Mouse (Mus musculus) limb, embryonic 11.5 days (tissue): ENCODE data around the gene Rundc1. TPM values are rescaled to one million over a fixed set of nuclear protein-coding genes. Genes with fewer than 3 reads are reported as not detected.
A peak's percentile ranks its signal among the peaks of the same experiment; 100 is the strongest.
"Not testable (repeated sequence)": the region's sequence is repeated elsewhere in the genome, so short reads cannot be mapped to it uniquely, and the experiment has no call there.

Experiments
- ATAC-seq: fragments of 200-750 bp; cut with Nextera tagmentation; 2 replicates; pipeline ENCODE4 v1.8.0; 2017; ENCODE audit warnings: low read depth; ENCODE audit not compliant: insufficient number of reproducible peaks, low FRiP score, low TSS enrichment
- DNase-seq: peaks from one replicate; pipeline ENCODE4 v3.0.0-alpha.2; 2015; ENCODE audit warnings: low spot score
- H3K27ac ChIP-seq: fragments of 300-500 bp; sonication (generic); replicated peaks from 2 replicates; pipeline ENCODE4 v1.5.1; 2014; ENCODE audit warnings: low read depth, mild to moderate bottlenecking, low read length
- H3K27me3 ChIP-seq: fragments of 300-500 bp; sonication (generic); 2 replicates; pipeline ENCODE4 v1.6.1; 2014; ENCODE audit warnings: mild to moderate bottlenecking, low read length, mixed read lengths; ENCODE audit not compliant: control insufficient read depth, insufficient read depth
- H3K36me3 ChIP-seq: fragments of 300-500 bp; sonication (generic); 2 replicates; pipeline ENCODE4 v1.6.1; 2014; ENCODE audit warnings: mild to moderate bottlenecking, low read length, moderate library complexity, mixed read lengths; ENCODE audit not compliant: control insufficient read depth, insufficient read depth
- H3K4me1 ChIP-seq: fragments of 300-500 bp; sonication (generic); 2 replicates; pipeline ENCODE4 v1.6.1; 2014; ENCODE audit warnings: low read length, mixed read lengths; ENCODE audit not compliant: control insufficient read depth, insufficient read depth
- H3K4me2 ChIP-seq: fragments of 300-500 bp; sonication (generic); 2 replicates; pipeline ENCODE4 v1.6.1; 2014; ENCODE audit warnings: low read depth, mild to moderate bottlenecking, moderate library complexity; ENCODE audit not compliant: severe bottlenecking
- H3K4me3 ChIP-seq: fragments of 300-500 bp; sonication (generic); 2 replicates; pipeline ENCODE4 v1.5.1; 2014; ENCODE audit warnings: low read depth, low read length
- H3K9ac ChIP-seq: fragments of 300-500 bp; sonication (generic); 2 replicates; pipeline ENCODE4 v1.6.1; 2014; ENCODE audit warnings: mild to moderate bottlenecking, low read length
- H3K9me3 ChIP-seq: fragments of 300-500 bp; sonication (generic); 2 replicates; pipeline ENCODE4 v1.6.1; 2016; ENCODE audit warnings: low read length; ENCODE audit not compliant: control insufficient read depth
- WGBS: fragments of 180-500 bp; shearing (Covaris S2); extraction: QIAGEN DNeasy Blood & Tissue Kit; methylation state at CpG from one replicate; pipeline ENCODE4 v1.1.7; 2014; 5-methylcytosine and 5-hydroxymethylcytosine counted together
- polyA plus RNA-seq: library from polyadenylated mRNA; unstranded; fragments of >200 nt; fragmentation: Nextera tagmentation; extraction: Ambion mirVana; gene quantifications from 2 replicates; pipeline ENCODE4 v1.2.1, GENCODE M21; 2014

Gene Rundc1
- polyA plus RNA-seq, 1 experiment from 2014 or later, result 13.3 TPM

DNA sequence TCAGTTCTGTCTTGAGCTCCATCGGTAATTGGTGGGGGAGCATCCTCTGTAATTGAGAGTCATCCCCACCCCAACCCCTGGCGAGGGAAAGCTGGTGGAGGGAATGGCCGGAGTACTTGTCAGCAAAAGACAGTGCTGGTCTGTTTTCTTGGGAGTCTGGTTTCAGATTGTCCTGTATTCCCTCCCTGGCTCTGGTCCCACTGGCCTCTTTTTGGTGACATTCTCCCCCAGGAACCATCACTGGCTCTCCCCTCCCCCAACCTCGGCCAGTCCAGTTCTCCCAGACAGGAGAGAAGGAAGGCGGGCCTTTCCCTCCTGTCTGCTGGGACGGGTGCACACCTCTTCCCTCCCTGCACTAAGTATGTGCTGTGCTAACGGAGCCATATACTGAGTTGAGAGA, 47.5 kb downstream of the Rundc1 start:
- Histone ChIP-seq H3K9me3 (no peaks in the 10 kb centered on the region), H3K4me3 (no peak overlapping the region), H3K36me3 (no peaks in the 10 kb centered on the region), H3K27ac (no peak overlapping the region), H3K4me2 (no peak overlapping the region), H3K9ac (no peak overlapping the region), H3K27me3 (no peaks in the 10 kb centered on the region), H3K4me1 (peaks cover 11% of the 10 kb centered on the region; the same call in 1 of the 2 replicates)
- DNase-seq (no peak), ATAC-seq (no peak)
- 48% methylated on average over 7 of the region's 7 CpGs for WGBS

DNA sequence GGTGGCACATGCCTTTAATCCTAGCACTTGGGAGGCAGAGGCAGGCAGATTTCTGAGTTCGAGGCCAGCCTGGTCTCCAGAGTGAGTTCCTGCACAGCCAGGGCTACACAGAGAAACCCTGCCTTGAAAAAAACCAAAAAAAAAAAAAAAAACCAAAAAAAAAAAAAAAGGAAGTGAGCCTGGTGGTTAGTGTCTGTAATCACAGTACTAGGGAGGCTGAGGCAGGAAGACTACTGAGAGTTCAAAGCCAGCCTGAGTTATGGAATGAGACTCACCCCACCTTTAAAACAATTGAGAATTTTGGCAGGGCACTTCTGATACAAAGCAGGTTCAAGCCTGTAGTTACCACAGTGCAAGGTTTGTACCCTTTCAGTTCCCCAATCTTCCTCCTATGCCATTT, 48.8 kb downstream of the Rundc1 start:
- H3K36me3 ChIP-seq, H3K9me3 ChIP-seq, DNase-seq, H3K4me3 ChIP-seq, H3K9ac ChIP-seq, H3K27ac ChIP-seq, H3K27me3 ChIP-seq, H3K4me1 ChIP-seq, H3K4me2 ChIP-seq, ATAC-seq: not testable (repeated sequence)
- WGBS, result 71% methylated on average over 1 of the region's 1 CpGs

DNA sequence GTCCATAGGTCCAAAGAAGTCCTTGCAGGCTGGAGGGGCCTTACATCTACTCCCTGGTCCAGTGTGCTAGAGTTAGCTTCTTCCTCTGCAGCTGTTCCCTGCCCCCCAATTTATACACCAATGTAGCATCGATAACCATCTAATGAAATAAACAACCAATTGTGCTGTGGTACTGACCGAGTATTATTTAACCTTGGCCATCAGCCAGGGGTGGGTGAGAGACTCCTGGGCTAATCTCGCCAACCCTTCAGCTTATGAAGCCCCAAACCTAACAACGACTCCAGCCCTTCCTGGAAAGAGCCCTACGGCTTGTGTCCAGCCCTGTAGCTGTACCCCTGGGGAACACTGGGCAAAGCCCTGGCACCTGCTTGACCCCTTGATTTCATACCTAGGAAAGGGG, 49.4 kb downstream of the Rundc1 start:
- H3K4me1 ChIP-seq, result no peaks in the 10 kb centered on the region; the same call in 1 of the 2 replicates
- DNase-seq, result no peak

DNA sequence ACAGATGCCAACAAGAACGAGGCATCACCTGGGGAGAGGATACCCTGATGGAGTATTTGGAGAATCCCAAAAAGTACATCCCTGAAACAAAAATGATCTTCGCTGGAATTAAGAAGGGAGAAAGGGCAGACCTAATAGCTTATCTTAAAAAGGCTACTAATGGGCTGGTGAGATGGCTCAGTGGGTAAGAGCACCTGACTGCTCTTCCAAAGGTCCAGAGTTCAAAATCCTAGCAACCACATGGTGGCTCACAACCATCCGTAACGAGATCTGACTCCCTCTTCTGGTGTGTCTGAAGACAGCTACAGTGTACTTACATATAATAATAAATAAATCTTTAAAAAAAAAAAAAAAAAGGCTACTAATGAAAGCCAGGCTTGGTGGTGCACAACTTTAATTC, 51.5 kb downstream of the Rundc1 start:
- not testable (repeated sequence) for H3K4me3 ChIP-seq, H3K9me3 ChIP-seq, H3K9ac ChIP-seq, ATAC-seq, H3K36me3 ChIP-seq, H3K4me2 ChIP-seq, H3K27ac ChIP-seq, DNase-seq, H3K27me3 ChIP-seq, H3K4me1 ChIP-seq
- 88% methylated on average over 4 of the region's 4 CpGs for WGBS

More for the DNA sequence above, 49.4 kb downstream of the Rundc1 start:
- no peak for ATAC-seq
- 87% methylated on average over 5 of the region's 5 CpGs for WGBS
- Histone ChIP-seq H3K4me3 (no peak overlapping the region), H3K9ac (no peak overlapping the region), H3K36me3 (no peaks in the 10 kb centered on the region), H3K27ac (no peak overlapping the region), H3K4me2 (no peak overlapping the region), H3K9me3 (no peaks in the 10 kb centered on the region), H3K27me3 (no peaks in the 10 kb centered on the region)

DNA sequence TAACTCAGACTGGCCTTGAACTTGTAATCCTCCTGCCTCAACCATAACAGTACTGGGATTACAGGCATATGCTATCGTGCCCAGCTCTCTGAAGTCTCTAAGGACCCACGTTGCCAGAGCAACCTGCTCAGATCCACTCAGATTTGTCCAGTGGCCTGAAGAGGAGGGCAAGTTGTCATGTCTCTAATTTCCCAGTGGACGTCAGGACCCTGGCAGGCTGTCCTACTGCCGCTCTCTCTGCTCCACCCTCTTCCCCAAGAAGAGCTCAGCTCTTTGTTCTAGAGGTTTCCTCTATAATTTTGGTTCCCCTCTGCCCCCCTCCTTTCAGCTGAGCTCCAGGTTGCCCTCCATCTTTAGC, 52.3 kb downstream of the Rundc1 start:
- WGBS, result 54% methylated on average over 4 of the region's 4 CpGs
- ATAC-seq, result no peak
- Histone ChIP-seq H3K27me3 (no peaks in the 10 kb centered on the region), H3K9ac (no peak overlapping the region), H3K27ac (no peak overlapping the region), H3K4me1 (no peaks in the 10 kb centered on the region; the same call in 1 of the 2 replicates), H3K9me3 (no peaks in the 10 kb centered on the region), H3K36me3 (no peaks in the 10 kb centered on the region), H3K4me2 (no peak overlapping the region), H3K4me3 (no peak overlapping the region)
- DNase-seq, result no peak

DNA sequence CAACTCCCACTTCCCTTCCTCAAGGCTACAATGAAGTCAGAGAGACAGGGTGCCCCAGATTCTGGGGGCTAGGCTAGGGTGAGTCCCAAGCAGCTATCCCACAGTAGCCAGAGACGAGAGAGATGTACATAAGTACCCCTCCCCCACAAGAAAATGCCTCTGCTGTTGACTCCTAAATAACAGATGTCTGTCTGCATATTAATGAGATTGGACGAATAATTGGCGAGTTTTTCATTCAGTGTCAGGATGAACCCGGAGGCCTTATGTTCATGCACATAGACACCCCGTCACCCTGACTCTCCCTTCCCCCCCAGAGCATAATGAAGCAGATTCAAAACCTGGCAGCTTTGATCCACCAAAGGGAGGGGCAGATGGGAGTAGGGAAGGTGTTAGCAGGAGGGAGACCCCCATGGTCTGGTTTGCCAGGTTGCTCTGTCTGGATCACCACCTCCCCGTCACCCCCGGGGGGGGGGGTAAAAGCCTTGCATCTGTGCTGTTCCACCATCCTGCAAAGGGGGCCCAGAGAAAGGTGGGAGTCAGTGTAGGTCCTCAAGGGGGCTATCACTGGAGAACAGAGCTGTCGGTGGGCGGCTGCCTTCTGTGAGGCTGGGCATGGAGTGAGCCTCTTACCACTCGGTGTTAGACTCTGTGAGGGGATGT, 52.8 kb downstream of the Rundc1 start:
- H3K4me1 ChIP-seq, result no peaks in the 10 kb centered on the region; the same call in 1 of the 2 replicates
- no peaks in the 10 kb centered on the region for H3K27me3 ChIP-seq
- DNase-seq, result no peak
- H3K27ac ChIP-seq, result no peak overlapping the region
- no peak for ATAC-seq
- no peaks in the 10 kb centered on the region for H3K9me3 ChIP-seq
- no peak overlapping the region for H3K4me2 ChIP-seq
- H3K9ac ChIP-seq, result no peak overlapping the region
- H3K4me3 ChIP-seq, result no peak overlapping the region
- WGBS, result 61% methylated on average over 10 of the region's 10 CpGs
- H3K36me3 ChIP-seq, result no peaks in the 10 kb centered on the region

DNA sequence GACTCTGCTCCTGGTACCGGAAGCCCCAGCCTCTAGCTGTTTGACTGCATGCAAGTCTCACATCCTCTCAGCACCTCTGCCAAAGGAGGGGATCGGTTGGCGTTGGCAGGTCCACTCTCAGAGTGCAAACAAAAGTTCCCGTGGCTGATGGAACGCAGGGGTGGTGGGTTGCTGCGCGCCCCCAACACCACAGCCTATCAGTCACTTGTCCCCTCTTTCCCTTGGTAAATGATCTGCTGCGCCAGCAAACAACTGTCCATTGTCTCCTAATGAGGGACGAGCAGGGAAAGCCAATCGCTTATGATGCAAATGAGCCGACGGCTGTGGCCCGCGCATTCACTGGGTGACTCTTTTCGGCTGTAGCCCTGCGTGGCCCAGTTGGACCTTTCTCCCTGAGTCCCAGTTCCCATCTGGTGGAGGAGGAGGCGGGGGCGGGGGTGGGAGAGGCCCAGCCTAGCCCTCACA, 54.3 kb downstream of the Rundc1 start:
- Histone ChIP-seq H3K4me3 (no peak overlapping the region), H3K27me3 (no peaks in the 10 kb centered on the region), H3K4me1 (no peaks in the 10 kb centered on the region; the same call in 1 of the 2 replicates), H3K9me3 (no peaks in the 10 kb centered on the region), H3K9ac (no peak overlapping the region; the same call in 1 of the 2 replicates), H3K36me3 (no peaks in the 10 kb centered on the region), H3K4me2 (no peak overlapping the region; the same call in 1 of the 2 replicates), H3K27ac (0 out of 2 replicates have a peak overlapping the region, but pooled peaks have one; percentile 0)
- no peak for DNase-seq
- no peak for ATAC-seq
- 12% methylated on average over 17 of the region's 18 CpGs for whole genome bisulfite sequencing

DNA sequence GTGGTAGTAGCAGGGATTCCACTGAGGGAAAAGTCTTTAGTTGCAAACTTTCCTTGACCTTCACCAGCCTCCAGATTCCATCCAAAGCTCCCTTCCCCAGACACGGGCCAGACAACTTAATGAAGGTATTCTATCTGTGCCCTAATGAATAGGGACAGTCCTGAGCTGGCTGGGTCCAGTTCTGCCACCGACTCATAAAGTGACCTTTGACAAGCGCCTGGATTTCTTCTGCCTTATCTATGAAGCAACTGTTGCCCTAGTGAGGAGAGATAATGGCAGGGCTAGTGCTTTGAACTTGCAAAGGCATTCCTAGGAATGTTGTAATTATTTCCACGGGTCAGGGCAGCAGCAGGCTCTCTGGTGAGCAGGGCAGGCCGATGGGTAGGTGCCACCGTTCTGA, 56.0 kb downstream of the Rundc1 start:
- no peaks in the 10 kb centered on the region for H3K27me3 ChIP-seq
- WGBS, result 30% methylated on average over 6 of the region's 6 CpGs
- no peaks in the 10 kb centered on the region; the same call in 1 of the 2 replicates for H3K4me1 ChIP-seq
- DNase-seq (no peak), ATAC-seq (no peak)
- no peaks in the 10 kb centered on the region for H3K36me3 ChIP-seq
- no peak overlapping the region for H3K9ac ChIP-seq
- H3K9me3 ChIP-seq, result no peaks in the 10 kb centered on the region
- no peak overlapping the region for H3K27ac ChIP-seq
- no peak overlapping the region for H3K4me3 ChIP-seq
- H3K4me2 ChIP-seq, result no peak overlapping the region

DNA sequence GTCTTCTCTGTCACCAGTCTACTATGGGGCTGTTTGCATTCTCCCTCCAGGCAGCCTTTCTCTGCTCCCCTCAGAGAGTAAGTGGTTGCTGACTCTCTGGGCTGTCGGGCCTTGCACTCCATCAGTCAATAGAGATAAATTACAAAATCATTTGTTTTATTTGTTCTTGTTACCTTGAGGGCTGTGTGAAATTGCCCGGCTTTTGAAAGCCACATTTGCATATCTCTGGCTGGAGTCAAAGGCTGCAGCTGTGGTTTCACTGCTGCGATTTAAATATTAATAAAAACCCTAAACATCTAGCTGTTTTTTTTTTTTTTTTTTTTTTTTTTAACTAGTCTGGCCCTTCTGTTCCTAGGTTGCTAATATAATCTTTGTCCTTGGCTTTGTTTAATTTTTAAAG, 58.9 kb downstream of the Rundc1 start:
- Histone ChIP-seq H3K4me3 (no peak overlapping the region), H3K27ac (no peak overlapping the region), H3K4me2 (no peak overlapping the region), H3K4me1 (no peaks in the 10 kb centered on the region; the same call in 1 of the 2 replicates), H3K27me3 (no peaks in the 10 kb centered on the region), H3K36me3 (no peaks in the 10 kb centered on the region), H3K9me3 (no peaks in the 10 kb centered on the region), H3K9ac (no peak overlapping the region)
- no peak for DNase-seq
- WGBS, result 41% methylated on average over 3 of the region's 3 CpGs
- ATAC-seq, result no peak
